Mouse (Mus musculus) neural tube, embryonic 12.5 days (tissue): ENCODE measurements around the gene Ttll5. TPM values are rescaled to one million over a fixed set of nuclear protein-coding genes. Genes with fewer than 3 reads are reported as not detected.

Experiments
- ATAC-seq: fragments of 200-750 bp; cut with Nextera tagmentation; 2 replicates; pipeline ENCODE4 v1.8.0; 2017; ENCODE audit warnings: low read depth, mild to moderate bottlenecking, moderate TSS enrichment, moderate library complexity; ENCODE audit not compliant: low FRiP score
- H3K27ac ChIP-seq: fragments of 300-500 bp; sonication (generic); 2 replicates; pipeline ENCODE4 v1.5.1; 2016
- H3K27me3 ChIP-seq: fragments of 300-500 bp; sonication (generic); replicated peaks from 2 replicates; pipeline ENCODE4 v1.6.1; 2016; ENCODE audit warnings: mild to moderate bottlenecking
- H3K36me3 ChIP-seq: fragments of 300-500 bp; sonication (generic); 2 replicates; pipeline ENCODE4 v1.6.1; 2016; ENCODE audit warnings: mild to moderate bottlenecking
- H3K4me1 ChIP-seq: fragments of 300-500 bp; sonication (generic); 2 replicates; pipeline ENCODE4 v1.6.1; 2016
- H3K4me2 ChIP-seq: fragments of 300-500 bp; sonication (generic); replicated peaks from 2 replicates; pipeline ENCODE4 v1.6.1; 2016; ENCODE audit warnings: mild to moderate bottlenecking
- H3K4me3 ChIP-seq: fragments of 300-500 bp; sonication (generic); 2 replicates; pipeline ENCODE4 v1.5.1; 2016
- H3K9ac ChIP-seq: fragments of 300-500 bp; sonication (generic); 2 replicates; pipeline ENCODE4 v1.6.1; 2016; ENCODE audit warnings: mild to moderate bottlenecking
- H3K9me3 ChIP-seq: fragments of 300-500 bp; sonication (generic); 2 replicates; pipeline ENCODE4 v1.6.1; 2016; ENCODE audit warnings: mild to moderate bottlenecking
- WGBS: fragments of 180-500 bp; shearing (Covaris S2); methylation state at CpG from one replicate; pipeline ENCODE4 v1.1.7; 2016; 5-methylcytosine and 5-hydroxymethylcytosine counted together
- polyA plus RNA-seq: library from polyadenylated mRNA; unstranded; fragments of >200 nt; fragmentation: Nextera tagmentation; extraction: Ambion mirVana; gene quantifications from 2 replicates; pipeline ENCODE4 v1.2.1, GENCODE M21; 2016

Gene Ttll5
- polyA plus RNA-seq = 12.7 and 17.1 TPM in 2 replicates

DNA sequence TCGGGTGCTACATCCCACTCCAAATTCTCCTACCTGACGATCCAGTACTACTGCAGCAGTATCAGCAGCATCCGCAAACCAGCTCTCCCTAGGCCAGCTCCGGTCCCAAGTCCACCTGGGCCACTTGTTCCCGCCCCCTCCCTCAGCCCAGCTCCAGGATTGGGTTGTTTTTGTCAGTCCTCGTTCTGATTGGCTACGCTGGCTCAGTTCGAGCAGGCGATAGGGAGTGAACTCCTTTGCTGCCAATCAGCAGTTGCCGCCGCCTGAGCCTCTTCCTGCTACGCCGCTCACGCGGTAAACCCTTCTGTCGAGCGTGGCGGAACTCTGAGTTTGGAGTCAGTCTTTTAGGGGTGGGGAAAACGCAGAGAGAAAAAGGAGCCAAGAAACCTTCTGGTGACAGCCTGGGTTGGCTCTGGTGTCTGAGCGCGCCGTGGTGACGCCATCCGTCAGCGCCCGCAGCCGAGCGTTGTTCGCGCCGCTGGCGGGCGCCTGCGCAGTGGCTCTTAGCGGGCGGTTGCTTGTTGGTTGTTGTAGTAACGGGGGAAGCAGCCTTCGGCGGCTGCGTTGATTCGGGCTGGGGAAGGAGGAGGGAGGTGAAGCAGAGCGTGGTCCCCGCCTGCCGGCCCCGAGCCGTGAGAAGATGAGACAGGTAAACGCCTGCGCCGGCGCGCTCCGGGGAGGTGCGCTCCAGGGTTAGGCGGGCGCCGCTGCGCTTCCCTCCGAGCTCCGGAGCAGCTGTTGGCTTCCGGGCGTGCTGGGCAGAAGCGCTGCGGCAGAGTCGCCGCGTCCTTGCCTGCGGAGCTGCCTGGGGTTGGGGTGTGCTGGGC, at the start of gene Ttll5, which contains the start of gene Erg28:
Ttll5 (plus strand) TSS at position 222 of the 827 bp plus-strand sequence.
Erg28 (minus strand) TSS at position 113 of the 827 bp plus-strand sequence.
- WGBS = under 1% methylated on average over 67 of the region's 67 CpGs
- Histone ChIP-seq H3K4me3 (peak within 1 kb of the TSS; percentile 85), H3K9me3 (no peaks in the 10 kb centered on the region), H3K9ac (peak within 1 kb of the TSS; percentile 70), H3K4me2 (peak within 1 kb of the TSS; percentile 84), H3K27me3 (no peaks in the 10 kb centered on the region), H3K27ac (peak within 1 kb of the TSS; percentile 90), H3K36me3 (peaks cover 24% of the 10 kb centered on the region; the same call in 1 of the 2 replicates), H3K4me1 (peaks cover 9% of the 10 kb centered on the region)
- peak; percentile 100 for ATAC-seq

DNA sequence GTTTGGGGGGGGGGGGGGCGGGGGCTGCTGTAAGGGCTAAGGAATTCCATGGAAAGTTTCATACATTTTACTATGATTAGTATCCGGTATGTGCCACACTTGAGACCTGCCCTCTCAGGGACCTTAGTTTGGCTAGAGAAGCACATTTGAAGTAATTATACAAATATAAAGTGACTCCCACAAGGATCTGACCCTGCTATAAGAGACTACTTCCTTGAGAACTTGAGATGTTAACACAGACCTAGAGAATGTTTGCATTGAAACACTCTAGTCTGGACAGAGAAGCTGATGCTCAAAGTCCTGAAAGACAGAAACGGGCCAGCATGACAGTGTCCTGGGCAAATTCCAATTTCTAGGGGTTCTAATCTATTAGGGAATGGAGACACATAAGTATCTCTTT, 45.5 kb upstream of the Ttll5 start:
- Histone ChIP-seq H3K9ac (no peak overlapping the region), H3K27me3 (no peaks in the 10 kb centered on the region), H3K4me2 (no peak overlapping the region), H3K4me1 (no peaks in the 10 kb centered on the region), H3K36me3 (no peaks in the 10 kb centered on the region), H3K27ac (no peak overlapping the region), H3K9me3 (no peaks in the 10 kb centered on the region), H3K4me3 (no peak overlapping the region)
- no peak for ATAC-seq
- 86% methylated on average over 3 of the region's 3 CpGs for WGBS

DNA sequence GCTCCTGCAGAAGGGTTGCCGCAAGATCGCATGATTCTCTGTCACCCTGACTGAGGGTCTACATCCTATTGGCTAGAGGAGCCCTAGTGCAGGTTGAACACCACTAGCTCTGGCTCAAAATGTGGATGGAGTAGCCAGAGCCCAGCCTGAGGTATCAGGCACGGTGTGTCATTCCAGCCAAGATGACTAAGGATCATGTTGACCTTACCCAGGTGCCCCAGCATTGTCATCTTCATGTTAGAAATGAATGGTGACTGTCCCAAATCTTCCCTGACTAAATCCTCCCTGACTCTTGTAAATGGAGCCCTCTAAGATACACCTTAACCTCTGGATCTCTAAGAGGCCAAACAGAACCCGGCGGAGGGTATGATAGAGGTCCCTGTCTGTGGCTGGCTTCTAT, 44.8 kb upstream of the Ttll5 start:
- no peak overlapping the region for H3K27ac ChIP-seq
- no peaks in the 10 kb centered on the region for H3K4me1 ChIP-seq
- ATAC-seq = no peak
- no peaks in the 10 kb centered on the region for H3K27me3 ChIP-seq
- no peaks in the 10 kb centered on the region for H3K9me3 ChIP-seq
- 94% methylated on average over 5 of the region's 5 CpGs for WGBS
- H3K9ac ChIP-seq = no peak overlapping the region
- H3K36me3 ChIP-seq = no peaks in the 10 kb centered on the region
- no peak overlapping the region for H3K4me3 ChIP-seq
- H3K4me2 ChIP-seq = no peak overlapping the region

DNA sequence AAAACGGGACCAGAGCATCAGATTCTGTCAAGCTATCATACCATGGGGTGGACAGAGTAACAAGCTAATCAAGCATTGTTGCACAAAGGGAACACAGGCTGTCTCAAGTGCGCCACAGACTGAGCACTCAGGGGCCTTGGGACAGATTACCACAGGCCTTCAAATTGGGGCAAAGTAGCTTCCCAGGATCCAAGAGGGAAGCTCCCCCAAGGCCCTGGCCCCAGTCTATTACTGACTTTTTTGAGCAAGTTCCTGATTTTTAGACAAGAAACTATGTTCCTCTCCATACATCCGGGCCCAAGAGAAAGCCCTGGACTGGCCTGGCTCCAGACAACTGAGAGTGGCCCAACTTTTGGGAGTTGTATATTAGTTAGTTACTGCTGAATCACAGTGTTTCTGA, 42.9 kb upstream of the Ttll5 start:
- ATAC-seq = no peak
- Histone ChIP-seq H3K4me2 (no peak overlapping the region), H3K27ac (no peak overlapping the region), H3K36me3 (no peaks in the 10 kb centered on the region), H3K4me3 (no peak overlapping the region), H3K9me3 (no peaks in the 10 kb centered on the region), H3K4me1 (no peaks in the 10 kb centered on the region), H3K9ac (no peak overlapping the region), H3K27me3 (no peaks in the 10 kb centered on the region)
- WGBS = 92% methylated on average over 3 of the region's 3 CpGs

DNA sequence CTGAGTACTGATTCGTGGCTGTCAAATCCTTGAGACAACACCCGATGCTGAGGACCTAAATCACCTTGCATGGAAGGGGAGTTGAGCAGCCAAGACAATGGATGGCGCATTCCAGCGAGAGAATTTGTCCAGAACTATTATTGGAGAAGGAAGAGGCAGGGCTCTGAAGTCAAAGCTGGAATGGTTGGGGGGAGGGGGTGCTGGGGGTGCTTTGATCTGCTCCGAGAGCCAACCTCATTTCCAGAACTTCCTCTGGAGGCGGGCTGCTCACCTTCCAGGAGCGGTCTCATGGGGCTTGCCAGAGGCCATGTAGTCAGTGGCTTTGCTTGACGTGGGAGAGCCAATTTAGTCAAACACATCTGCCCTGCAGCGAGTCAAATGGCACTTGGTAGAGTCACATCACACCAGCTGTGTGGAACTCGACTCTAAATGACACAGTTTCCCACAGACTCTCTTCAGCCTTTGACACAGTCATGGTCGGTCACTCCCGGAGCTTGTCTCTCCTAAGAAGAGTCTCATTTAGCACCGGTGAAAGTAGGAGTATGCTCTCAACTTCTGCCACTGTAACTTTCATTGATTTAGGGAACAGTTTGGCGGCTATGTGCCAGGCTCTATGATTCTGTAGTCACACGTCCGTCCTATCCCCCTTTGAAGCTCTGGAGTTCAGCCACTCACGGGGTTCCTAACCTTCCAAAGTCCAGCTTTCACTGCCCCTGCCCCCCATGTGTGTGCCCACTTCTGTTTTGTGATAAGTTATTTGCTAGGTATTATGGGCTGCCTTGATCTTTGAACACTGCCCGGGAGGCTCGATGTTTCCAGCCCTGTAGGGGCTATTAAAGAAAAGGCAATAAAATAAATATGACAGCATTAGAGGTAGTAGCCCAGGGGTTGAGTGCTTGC, 39.3 kb upstream of the Ttll5 start:
- Histone ChIP-seq H3K9me3 (no peaks in the 10 kb centered on the region), H3K27ac (no peak overlapping the region), H3K27me3 (no peaks in the 10 kb centered on the region), H3K4me2 (no peak overlapping the region), H3K9ac (no peak overlapping the region), H3K4me3 (no peak overlapping the region), H3K4me1 (no peaks in the 10 kb centered on the region), H3K36me3 (no peaks in the 10 kb centered on the region)
- WGBS = 61% methylated on average over 19 of the region's 19 CpGs
- ATAC-seq = no peak

DNA sequence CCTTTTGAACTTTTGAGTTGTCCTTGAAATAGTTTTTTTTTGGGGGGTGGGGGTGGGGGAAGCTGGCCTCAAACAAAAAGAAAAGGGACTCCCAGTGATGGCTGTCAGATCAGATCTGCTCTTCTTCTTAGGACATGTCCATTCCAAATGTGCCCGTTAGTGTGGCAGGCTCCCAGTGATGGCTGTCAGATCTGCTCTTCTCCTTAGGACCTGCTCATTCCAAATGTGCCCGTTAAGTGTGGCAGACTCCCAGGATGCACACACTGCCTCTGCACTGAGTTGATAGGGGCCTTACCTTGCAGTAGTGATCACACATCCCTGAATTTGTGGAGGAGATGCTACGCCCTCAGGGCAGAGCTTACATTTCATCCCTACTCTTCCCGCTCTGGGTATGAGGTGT, 32.3 kb upstream of the Ttll5 start:
- WGBS = 85% methylated on average over 4 of the region's 4 CpGs
- Histone ChIP-seq H3K9ac (no peak overlapping the region), H3K4me1 (no peaks in the 10 kb centered on the region), H3K4me2 (no peak overlapping the region), H3K27me3 (no peaks in the 10 kb centered on the region), H3K27ac (no peak overlapping the region), H3K9me3 (no peaks in the 10 kb centered on the region), H3K4me3 (no peak overlapping the region), H3K36me3 (no peaks in the 10 kb centered on the region)
- ATAC-seq = no peak

DNA sequence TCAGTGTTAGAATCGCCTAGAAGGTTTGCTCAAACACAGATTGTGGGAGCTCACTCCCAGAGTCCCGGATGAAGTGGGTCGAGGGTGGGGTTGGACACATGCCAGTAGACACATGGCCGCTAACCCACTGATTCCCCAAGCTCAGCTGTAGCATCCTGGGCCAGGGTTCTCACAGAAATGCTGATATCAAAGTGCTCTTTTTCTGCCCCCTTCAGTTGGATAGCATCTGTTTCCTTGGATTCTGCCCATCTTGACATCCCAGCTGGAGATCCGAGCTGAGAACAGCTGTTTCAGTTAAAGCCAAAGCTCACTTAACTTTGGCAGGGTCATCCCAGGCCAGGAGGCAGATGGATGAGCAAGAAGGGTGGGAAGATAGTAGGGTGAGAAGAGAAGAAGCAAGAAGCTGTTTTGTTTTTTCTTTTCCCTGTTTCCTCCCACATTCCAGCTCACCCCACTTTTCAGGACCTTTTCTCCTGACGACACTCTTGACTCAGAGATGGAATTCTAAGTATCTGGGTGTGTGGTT, 31.6 kb upstream of the Ttll5 start:
- no peak for ATAC-seq
- 73% methylated on average over 6 of the region's 6 CpGs for WGBS
- no peaks in the 10 kb centered on the region for H3K4me1 ChIP-seq
- H3K27me3 ChIP-seq = no peaks in the 10 kb centered on the region
- H3K4me3 ChIP-seq = no peak overlapping the region
- no peaks in the 10 kb centered on the region for H3K36me3 ChIP-seq
- H3K9ac ChIP-seq = no peak overlapping the region
- no peak overlapping the region for H3K27ac ChIP-seq
- H3K9me3 ChIP-seq = no peaks in the 10 kb centered on the region
- H3K4me2 ChIP-seq = no peak overlapping the region

DNA sequence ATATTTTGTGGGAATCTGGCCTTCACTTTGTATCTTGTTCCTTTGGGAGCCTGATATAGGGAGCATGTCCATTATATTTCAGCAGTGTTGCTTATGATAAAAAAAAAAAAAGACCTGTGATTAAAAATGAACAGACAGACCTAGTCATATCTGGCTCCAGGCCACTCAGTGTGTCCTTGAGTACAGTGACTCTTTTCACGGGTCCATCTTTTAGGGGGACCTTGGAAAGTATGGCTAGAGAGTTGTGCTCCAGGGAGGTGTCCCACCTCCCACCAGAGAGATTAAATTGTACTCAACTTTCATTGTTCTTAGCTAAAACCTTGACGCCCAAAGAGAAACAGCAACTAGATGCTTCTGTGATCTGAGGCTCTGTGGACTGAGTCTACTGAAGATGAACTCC, 30.4 kb upstream of the Ttll5 start:
- WGBS = 85% methylated on average over 2 of the region's 2 CpGs
- H3K4me2 ChIP-seq = no peak overlapping the region

DNA sequence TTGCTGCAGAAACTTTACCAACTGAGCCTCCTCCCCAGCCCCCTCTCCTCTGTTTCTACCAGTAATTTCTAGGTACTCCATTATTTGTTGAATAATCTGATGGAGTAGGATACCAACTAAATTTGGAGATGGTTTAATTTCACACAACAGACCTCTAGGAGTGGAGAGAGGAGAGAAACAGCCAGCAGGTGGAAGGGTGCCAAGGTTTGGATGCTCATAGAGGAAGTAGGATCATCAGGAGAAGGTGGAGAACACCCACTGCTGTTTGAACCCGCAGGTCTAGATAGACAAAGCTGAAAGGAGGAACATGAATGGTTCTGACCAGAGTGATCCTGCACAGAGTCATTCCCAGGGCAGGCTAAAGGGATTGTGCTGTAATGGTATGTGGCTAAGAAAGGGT, 28.9 kb upstream of the Ttll5 start:
- Histone ChIP-seq H3K4me3 (no peak overlapping the region), H3K27ac (no peak overlapping the region), H3K9ac (no peak overlapping the region), H3K4me2 (no peak overlapping the region), H3K9me3 (no peaks in the 10 kb centered on the region), H3K27me3 (no peaks in the 10 kb centered on the region), H3K36me3 (no peaks in the 10 kb centered on the region), H3K4me1 (no peaks in the 10 kb centered on the region)
- ATAC-seq = no peak
- 76% methylated on average over 1 of the region's 1 CpGs for WGBS

More for the DNA sequence above, 30.4 kb upstream of the Ttll5 start:
- no peak overlapping the region for H3K9ac ChIP-seq
- H3K27me3 ChIP-seq = no peaks in the 10 kb centered on the region
- no peaks in the 10 kb centered on the region for H3K4me1 ChIP-seq
- H3K36me3 ChIP-seq = no peaks in the 10 kb centered on the region
- H3K4me3 ChIP-seq = no peak overlapping the region
- H3K9me3 ChIP-seq = no peaks in the 10 kb centered on the region
- ATAC-seq = no peak
- H3K27ac ChIP-seq = no peak overlapping the region

DNA sequence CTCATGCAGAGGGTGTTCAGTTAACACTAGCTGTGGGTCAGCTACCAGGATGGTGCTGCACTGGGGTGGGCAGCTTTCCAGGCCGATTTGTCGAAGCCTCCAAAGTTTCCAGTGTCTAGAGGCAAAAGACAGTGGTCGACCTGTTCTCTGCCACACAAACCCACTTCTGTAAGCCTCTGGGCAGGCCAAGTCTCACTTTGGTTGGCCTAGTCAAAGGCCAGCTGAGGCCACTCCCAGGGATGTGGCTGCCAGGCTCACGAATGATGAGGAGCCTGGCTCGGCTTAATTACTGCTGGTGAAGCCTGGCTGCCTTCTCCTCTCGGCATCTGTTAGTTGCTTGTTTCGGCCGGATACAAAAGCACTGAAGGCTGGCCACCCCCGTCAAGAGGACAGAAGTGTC, 24.4 kb upstream of the Ttll5 start:
- Histone ChIP-seq H3K36me3 (no peaks in the 10 kb centered on the region), H3K4me2 (no peak overlapping the region), H3K9ac (no peak overlapping the region), H3K27ac (no peak overlapping the region), H3K4me1 (no peaks in the 10 kb centered on the region), H3K4me3 (no peak overlapping the region), H3K9me3 (no peaks in the 10 kb centered on the region), H3K27me3 (no peaks in the 10 kb centered on the region)
- no peak for ATAC-seq
- 58% methylated on average over 9 of the region's 9 CpGs for WGBS

DNA sequence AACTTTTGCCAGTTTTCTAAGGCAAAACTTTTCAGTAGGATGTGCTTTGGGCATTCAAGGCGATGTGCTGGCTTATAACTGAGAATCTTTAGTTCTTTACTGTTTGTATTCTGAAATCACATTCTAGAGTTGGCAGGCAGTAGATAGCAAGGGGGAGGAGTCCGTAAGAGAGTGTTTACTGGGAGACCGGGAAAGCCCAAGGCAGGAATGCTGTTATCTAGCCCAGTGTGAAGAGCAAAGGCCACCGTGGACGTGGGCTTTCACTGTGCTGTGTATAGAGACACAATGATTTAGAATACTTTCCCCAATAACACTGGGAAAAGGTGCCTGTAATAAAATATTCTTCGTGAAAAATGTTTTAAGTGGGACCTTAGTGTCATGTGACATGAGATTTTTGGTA, 14.7 kb upstream of the Ttll5 start:
- Histone ChIP-seq H3K27me3 (no peaks in the 10 kb centered on the region), H3K4me3 (no peak overlapping the region), H3K4me2 (no peak overlapping the region), H3K4me1 (no peaks in the 10 kb centered on the region), H3K27ac (no peak overlapping the region), H3K9ac (no peak overlapping the region), H3K9me3 (no peaks in the 10 kb centered on the region), H3K36me3 (peaks cover 27% of the 10 kb centered on the region)
- no peak for ATAC-seq
- 79% methylated on average over 6 of the region's 6 CpGs for WGBS

DNA sequence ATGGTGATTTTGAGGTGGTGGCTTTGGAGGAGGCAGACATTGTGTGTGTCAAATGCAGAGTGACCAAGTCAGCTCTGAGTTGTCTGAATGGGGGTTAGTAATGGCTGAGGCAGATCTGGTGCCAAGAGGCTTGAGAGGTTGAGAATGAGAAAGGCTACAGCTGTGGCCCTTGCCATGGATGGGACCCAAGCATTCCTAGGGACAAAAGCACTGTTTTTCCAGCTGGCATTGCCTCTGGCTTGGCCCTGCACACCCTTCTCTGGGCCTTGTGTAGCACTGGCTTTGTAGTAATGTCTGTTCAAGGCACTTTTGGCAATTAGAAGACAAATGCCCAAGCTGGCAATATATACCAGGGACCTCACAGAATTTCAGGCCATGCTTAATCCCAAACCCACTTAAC, 13.5 kb upstream of the Ttll5 start:
- no peaks in the 10 kb centered on the region for H3K4me1 ChIP-seq
- ATAC-seq = no peak
- H3K4me3 ChIP-seq = no peak overlapping the region
- peaks cover 37% of the 10 kb centered on the region for H3K36me3 ChIP-seq
- H3K9me3 ChIP-seq = no peaks in the 10 kb centered on the region
- no peaks in the 10 kb centered on the region for H3K27me3 ChIP-seq
- H3K9ac ChIP-seq = no peak overlapping the region
- no peak overlapping the region for H3K27ac ChIP-seq
- H3K4me2 ChIP-seq = no peak overlapping the region
